Mouse (Mus musculus) kidney, postnatal 25 days (tissue): ENCODE measurements around the gene Mknk1.

Experiments
- DNase-seq, 2 experiments: peaks; one replicate each; pipeline ENCODE4 v3.0.0; 2021; ENCODE audit warnings: mixed read lengths in 2 of 2

Mknk1 gene

DNA sequence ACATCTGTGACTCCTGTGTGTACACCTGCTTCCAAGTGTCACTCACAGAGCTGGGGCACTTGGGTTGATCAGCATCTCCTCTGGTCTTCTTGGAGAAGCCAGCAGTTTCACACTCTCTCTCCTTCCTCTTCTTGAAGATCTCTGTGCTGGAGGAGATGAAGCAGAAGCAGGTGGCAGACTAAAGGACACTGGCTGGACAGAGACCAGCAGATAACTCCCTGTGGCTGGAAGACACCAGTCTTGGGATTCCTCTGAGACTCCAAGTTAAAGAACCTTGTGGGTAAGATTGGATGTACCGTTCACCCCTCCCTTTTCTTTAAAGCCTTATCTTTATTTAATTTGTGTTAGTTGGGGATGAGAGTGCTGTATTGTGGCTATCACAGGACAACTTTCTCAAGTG, 9.1 kb downstream of the Mknk1 start:
- DNase-seq, result no peak

DNA sequence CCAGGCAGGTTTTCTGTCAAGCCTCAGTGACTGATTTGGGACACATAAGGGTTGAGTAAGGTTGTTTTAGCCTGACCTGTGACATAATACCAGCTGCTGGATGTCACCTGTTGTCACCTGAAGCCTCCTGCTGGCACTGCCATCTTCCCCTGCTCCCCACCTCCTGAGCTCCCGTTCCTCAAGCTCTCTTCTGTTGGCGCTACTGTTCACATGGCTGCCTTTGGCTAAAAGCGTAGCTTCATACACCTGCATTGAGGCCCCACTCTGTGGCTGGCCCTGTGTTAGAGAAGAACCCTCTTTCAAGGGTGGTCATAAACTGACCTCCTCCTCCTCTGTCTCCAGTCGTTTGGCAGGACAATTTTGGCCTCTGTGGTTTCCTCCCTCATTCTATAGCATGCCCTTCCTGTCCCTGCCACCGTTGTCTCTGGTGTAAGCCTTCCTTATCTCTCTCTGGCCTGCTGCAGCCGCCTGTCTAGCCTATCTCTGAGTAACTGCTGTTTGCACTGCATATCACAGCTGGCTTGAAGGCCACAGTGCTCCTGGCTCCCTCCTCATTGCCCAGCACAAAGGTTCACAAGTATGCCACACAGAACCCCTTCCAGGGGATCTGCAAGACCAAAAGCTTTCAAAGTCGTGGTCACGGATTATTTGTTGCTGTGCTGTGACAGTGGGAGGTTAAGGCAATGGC, 10.1 kb downstream of the Mknk1 start:
- no peak for DNase-seq

DNA sequence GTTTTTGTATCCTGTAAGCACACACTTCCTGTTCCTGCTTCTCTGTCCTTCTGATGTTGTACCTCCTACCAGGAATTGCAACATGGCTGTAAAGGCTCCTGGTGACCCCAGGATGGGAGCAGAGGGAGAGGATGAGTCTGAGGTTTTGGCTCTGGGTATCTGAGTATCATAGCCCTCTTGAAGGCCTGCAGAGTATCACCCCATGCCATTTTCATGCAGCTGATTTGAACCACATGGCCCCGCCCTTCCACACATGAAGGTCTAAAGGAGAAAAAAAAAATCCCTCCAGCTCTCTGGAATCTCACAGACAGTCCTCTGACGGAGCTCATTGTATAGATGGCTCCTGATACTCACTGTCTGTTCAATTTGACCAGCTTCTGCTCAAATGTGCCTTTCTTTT, 11.1 kb downstream of the Mknk1 start:
- no peak for DNase-seq

DNA sequence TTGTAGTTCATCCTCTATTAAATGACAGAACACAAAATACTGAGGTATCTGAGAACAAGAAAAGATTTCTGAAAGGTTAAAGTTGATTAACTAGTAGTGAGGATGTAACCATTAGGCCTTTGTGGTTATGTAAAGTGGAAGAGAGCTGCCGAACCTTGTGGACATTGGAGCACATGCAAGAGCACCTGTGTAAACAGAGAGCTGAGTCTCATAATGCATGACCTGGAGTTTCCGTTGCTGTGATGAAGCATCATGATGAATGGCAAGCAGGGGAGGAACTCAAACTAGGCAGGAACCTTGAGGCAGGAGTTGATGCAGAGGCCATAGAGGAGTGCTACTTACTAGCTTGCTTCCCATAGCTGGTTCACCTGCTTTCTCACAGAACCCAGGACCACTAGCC, 11.6 kb downstream of the Mknk1 start:
- DNase-seq, result no peak

DNA sequence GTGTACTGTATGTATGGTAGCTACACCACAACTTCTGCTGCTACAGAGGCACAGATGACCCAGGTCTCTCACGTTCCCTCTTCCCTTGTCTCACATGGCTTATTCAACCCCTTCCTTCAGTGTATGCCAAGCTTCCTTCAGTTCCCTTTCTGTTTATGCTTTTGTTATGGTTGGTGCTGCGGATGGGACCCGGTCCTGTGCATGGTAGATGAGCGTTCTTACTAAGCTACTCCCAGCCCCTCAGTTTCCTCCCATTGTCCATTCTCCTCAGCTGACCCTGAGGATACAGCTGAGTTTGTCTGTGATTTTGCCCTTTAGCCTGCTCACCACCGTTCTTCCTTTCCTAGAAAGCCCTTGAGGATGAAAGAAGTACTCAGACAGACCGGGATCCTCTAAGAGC, 12.6 kb downstream of the Mknk1 start:
- DNase-seq, result no peak

DNA sequence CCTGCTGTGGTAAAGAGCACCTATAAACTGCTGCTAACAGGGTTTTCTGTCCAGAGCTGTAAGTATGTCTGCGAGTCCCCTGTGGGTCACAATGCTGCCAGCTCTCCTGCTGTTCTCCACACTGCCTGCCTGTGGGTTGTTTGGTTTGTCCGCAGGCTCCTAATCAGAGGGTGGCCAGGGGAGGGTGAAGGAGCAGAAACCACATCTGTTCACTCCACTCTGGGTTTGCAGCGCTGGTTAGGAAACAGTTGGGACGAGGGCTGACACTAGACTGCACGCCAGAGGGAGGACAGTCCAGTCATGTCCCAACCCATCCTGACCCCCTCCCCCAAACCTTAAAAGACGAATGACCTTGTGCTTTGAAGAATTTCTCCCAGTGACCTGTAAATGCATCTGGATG, 16.1 kb downstream of the Mknk1 start:
- DNase-seq, result no peak

DNA sequence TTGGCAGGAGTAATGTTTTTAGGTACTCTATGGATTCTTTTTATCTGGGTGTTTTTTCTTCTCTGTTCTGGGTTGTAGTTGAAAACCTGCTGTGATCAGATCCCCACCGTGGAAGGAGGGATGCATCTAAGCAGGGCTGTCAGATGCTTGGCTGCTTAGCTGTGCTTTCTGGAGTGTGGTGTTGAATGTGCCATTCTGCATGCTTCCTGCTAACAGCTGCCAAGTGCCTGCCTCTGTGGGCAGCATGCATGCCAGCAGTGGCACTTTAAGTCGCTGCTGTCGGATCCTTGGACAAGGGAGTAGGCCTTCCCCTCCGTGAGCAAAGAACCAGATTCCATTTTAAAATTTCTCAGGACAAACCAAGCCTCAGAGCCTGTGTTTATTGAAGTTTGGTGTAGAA, 16.6 kb downstream of the Mknk1 start:
- no peak for DNase-seq

DNA sequence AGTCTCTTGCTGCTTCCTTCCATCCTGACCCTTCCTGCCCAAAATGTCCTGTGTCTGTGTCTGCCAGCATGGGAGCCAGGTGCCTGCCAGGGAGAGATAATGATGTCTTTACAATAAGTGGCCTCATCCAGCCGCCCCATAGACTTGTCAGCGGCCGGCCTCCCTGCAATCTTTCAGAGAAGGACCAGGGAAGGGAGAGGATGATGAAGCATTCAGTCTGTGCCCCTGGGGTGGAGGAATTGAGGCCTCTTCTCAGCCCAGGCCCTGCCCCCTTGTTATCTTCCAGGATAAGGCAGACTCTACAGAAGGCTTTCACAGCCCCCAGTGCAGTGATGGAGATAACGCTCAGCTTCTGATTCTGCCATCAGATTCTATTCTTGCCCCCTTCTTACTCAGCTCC, 17.3 kb downstream of the Mknk1 start:
- no peak for DNase-seq

DNA sequence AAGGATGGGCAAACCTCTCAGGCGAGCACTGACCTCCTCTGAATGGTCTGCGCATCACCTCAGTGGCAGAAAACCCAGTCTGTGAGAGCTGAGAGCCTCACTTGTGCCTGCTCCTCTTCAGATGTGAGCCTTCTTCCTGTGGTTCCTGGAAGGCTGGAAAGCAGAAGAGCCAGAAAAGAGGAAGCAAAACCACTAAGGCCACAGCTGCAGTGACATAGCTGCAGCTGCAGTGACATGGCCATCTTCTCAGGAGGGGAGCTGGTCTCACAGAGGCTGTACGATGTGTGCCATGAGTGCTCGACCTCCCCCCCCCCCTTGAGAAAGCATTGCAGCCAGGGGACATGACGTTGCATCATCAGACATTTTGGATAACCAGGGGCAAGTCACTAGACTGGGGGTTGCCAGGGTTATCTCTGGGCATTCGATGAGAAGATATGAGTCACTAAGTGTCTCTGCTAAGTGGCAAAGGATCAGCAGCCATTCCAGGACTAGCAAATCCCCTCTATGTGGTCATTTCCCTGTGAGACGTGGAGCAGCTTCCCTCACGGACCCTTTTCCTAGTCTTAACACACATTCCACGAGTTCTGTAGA, 18.4 kb downstream of the Mknk1 start:
- DNase-seq, result no peak

DNA sequence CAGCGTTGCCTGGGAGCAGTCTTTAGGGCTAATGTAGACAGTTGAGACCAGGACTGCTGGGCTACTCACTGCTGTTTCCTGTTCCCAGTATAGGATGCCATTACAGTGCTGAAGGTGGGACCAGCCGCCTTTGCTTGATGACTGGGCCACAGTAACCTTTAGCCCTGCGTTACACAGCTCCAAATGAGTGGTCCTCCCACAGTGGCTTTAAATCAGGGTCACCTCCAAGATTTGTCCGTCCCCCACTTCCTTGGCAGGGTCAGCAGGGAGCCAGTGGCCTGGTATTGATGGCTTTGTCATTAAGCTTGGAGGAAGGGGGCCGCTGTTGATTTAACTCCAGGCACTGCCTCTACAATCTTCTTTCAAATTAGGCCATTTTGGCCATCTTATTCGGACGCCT, 24.4 kb downstream of the Mknk1 start:
- DNase-seq, result no peak

DNA sequence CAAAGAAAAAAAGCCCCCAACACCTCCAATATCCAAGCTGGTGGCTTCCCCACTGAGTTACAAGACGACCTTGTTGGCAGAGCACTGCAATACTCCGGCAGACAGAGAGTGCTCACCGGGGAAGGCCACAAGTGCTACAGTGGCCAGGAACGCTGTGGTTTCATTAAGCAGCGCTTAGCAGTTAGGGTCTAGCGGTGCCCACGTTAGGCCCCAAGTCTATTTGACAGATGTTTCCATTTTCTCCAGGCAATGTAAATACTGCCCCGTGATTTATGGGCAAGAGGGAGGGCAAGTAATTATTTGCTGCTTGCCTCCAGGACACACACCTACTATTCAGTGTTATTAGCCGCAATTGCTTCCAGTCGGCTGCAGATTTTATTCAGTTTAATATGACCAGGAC, 24.9 kb downstream of the Mknk1 start:
- DNase-seq, result no peak

DNA sequence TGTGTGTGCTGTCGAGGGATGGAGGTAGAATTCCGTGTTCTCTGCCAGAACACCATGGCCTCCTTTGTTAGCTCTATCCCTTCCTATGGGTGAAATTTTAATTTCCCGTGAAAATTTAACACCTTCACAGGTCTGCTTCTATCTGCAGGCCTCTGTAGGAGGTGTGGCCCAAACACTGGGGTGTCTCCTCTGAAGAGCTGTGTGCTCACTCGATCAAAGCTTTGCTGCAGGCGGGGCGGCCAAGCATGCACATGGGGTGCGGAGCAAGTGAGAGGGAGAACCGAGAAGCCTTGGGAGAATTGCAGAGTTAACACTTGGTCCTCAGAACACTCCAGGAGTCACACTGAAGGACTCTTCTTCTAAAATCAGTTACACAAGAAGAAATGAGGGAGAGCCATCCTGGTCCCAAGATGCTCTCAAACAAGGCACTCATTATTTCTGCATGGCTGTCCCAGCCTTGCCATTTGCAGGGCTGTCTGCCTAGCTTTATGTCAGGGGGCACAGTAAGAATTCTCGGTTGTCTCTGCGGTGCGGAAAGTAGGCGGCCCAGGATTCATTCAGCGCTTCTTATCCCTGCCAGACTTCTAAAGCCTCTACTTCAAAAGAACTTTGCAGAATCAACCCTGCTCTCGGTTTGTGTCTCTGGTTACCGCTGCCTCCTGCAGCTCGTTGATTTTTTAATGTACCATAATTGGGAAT, 30.7 kb downstream of the Mknk1 start:
- no peak for DNase-seq

DNA sequence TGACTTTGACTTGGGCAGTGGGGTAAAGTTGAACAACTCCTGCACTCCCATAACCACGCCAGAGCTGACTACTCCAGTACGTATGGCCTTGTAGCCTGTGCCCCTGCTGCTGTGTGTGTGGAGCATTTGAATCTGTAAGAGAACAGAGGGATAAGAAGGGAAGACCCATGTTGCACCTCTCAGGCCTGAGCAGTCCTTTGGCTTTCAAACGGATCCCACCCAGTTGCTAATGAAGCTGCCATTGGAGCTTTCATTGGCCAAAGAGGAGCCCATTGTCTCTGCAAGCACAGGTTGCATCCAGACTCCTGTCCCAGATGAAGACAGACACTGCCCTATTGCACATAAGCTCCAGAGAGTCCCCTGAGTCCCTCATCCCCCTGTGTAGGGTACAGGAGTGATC, 34.2 kb downstream of the Mknk1 start:
- no peak for DNase-seq

DNA sequence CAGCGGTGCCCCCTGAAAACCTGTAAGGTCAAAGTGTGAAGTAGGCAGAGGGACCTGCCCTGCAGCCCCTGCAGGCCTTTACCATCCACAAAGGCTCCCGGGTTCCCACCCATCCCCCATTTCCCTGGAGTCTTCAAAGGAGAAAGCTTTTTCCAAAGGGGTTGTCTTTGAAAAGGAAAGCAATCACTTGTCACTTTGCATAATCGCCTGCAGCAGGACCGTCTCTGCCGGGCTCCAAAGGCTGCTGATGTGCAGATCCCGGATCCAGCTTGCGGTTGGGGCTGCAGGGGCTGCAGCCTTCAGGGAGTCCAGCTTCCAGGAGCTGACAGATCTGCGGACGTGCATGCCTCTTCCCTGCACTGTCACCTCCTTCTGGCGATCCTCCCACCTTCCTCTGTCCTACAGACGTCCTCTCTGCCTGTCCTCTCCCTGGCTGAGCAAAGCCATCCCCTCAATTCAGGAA, 39.2 kb downstream of the Mknk1 start:
- no peak for DNase-seq

DNA sequence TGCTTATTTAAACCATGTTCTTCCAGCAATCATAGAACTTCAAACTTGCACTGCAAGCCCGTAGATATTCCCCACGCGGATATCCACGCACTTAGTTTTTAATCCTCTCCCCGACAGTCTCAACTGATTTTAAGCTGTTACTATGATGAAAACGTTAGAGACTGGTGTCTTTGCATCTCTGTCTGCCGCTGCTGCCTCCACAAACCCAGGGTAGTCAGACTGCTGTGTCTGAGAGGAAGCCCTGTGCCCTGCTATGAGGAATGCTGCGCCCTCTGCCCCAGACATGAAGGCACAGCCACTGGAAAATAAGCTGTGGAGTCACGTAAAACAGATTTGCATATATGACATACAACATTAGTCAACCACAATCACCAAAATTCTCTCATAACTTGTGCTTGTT, 39.8 kb downstream of the Mknk1 start:
- DNase-seq, result no peak

DNA sequence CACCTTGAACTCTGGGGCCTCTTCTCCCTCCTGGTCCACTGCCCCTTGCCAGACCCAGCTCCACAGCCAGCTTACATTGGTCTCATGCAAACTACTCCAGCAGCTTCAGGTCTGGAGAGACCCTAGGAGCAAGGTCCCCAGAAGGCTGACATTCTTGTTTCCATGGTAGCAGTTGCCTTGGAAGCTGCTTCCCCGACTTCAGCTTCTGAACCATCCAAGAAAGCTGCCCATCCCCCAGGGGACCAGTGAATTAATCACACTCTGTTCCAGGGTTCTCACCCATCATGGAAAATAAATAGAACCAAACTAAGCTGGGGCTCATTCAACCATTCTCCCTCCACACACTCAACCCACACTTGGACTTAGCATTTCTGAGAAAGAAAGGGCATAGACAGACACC, 42.2 kb downstream of the Mknk1 start:
- no peak for DNase-seq

DNA sequence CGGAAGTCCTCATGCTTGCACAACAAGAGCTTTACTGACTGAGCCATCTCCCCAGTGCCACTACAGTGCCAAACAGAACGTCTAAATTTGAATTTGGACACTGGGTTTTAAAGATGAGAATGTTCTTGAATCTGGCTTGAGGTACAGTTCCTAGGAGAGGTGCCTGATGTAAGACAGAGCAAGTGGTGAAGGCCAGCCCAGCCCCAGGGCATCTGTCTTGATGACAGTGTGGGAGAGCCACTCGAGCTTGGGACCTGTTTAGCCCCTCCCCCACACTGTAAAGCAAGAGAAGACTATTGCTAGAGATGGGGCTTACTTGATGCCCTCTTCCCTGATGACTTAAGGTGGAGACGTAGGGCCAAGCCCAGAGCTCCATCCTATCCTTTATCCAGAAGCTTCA, 43.2 kb downstream of the Mknk1 start:
- DNase-seq, result no peak

DNA sequence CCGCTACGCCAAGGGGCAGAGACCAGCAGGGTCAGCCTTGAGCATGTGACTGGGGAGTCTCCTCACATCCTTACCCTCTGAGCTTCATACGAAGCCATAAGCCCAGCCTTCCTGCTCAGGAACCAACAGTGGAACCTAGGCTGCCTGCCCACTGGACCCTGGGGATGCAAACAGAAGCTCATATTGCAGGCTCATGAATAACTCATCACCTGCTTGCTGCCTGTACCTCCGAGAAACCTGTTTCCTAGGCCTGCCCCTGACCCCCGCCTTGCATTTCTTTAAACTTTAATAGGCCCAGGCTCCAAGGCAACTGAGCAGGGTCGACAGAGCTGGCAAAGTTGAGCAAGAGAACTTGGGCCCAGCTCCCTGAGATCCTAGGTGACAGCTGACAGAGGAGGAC, 45.0 kb downstream of the Mknk1 start, which contains the start of gene Kncn:
TSS of gene Kncn (plus strand) at position 379 of the 400 bp plus-strand sequence.
- peak; percentile 14 to 61 for DNase-seq

DNA sequence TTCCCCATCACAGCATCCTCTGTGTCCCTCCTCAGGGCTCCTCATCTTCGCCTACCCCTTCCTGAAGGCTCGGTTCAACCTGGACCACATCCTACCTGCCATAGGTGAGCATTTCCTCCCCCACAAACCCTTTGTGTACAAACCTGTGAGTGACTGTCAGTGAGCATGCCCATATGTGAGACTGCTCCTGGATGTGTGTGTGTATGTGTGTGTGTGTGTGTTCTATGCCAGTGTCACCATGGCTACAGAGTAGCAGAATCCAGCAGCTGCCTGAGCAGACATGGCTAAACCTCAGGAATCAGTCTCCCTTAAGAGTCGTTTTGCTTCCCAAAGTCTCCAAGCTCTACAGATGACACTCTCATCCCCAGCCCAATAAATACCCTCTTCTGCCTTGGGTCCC, 46.8 kb downstream of the Mknk1 start:
- no peak for DNase-seq

DNA sequence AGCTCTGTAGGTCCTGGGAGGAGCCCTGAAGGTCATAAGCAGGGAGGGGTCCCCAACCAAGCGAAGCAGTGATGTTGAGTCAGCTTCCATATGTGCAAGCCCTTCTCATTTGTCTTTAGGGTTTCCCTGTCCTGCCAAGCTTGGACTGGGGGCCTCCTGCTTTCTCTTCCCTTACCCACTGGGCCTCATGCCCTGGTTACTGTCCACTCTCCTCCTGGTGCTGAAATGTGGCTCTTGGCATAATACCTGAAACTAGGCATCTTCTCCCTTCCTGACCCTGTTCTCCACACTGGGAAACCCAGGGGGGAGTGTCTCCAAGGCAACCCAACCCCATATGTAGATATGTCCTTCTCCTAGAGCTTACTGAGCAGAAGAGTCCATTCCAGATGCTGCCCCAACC, 47.9 kb downstream of the Mknk1 start:
- no peak for DNase-seq

DNA sequence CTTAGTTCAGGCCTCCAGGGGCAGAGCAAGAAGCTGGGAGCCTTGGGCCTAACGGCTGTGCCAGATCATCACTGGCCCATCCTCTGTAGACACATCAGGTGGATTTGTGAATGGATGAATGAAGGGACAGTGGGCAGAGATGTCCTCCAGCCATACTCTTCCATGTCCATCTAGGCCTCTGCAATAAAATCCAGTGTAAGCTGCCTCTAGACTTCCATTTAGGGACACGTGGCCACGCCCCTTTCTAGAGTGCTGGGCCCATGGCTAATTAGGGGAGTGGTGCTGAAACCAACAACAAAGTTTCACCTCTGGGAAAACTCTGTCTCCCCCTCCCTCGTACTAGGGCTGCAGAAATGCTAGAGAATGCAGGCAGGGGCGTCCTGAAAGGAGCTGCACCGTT, 51.1 kb downstream of the Mknk1 start:
- peak in 1 of 2 experiments; percentile 29 for DNase-seq

DNA sequence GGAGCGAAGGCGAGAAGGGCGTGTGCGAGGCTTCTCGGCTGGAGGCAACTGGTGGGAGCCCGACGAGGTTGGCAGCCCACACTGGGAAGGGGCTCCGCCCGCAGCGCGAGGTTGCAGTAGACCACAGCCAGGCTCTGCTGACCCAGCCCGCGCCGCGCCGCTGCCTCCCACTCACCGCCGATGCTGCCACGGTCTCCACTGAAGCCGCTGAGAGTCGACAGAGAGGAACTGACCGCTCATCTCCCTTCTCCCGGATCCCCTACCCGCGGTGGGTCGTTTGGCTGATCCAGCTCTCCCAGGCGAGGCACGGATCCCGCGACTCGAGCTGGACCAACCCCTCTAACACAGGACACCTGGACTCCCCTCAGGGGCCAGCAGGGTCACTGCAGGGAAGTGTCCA, 51.6 kb downstream of the Mknk1 start, which contains the start of gene 6430628N08Rik:
TSS of gene 6430628N08Rik (plus strand) at position 113 of the 400 bp plus-strand sequence.
- peak in 1 of 2 experiments; percentile 30 for DNase-seq

DNA sequence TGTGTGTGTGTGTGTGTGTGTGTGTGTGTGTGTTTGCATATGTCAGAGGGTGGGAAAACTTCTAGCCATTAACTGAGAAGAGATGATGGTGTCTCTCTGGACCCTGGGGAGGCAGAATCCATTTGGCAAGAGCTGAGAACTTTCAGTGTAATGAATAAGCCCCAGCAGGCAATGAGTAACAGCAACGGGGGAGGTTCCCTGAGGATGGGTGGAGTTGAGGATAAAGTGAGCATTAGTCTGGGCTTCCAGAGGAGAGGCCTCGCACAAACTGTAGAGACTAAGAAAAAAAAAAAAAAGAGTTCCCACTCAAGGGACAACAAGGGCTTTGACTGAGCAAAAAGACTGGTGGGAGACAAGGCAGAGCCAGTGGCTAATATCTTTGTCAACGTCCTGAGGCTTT, 55.3 kb downstream of the Mknk1 start:
- peak; percentile 69 to 77 for DNase-seq
